Comparison of ENCODE assay signal across 10 mouse cellular contexts in genomic region chr3:152304093-152304815, GRCm38 (mm10). TPM values are rescaled to one million over a fixed set of nuclear protein-coding genes. Genes with fewer than 3 reads are reported as not detected.
DNase-seq lines count a peak whose midpoint lies in the region; ATAC-seq and TF ChIP-seq lines count a peak whose summit lies in the region.
"Had no signal": no experiment of that assay in that cellular context is flagged by ENCODE, and none has a peak within 500 bp of the region (broad histone marks: within the 10 kb centered on the region; RNA-seq: fewer than 3 reads in every experiment).

No protein-coding gene starts in this region.

- ATAC-seq in kidney, embryonic 14.5 days (ENCODE audit: low FRiP score, low TSS enrichment) = no peak
- ATAC-seq in intestine, embryonic 16.5 days = peak; percentile 61
- no peak for ATAC-seq in CD4-positive, CD25-positive, alpha-beta regulatory T cell, adult 4 months
- ATAC-seq: midbrain, embryonic 16.5 days had no signal

- DNase-seq in kidney, adult 2 months = peak; percentile 33
- peak; percentile 63 to 73 for DNase-seq in gastrocnemius, adult 8-10 months (ENCODE audit: low spot score in 2 of 2)
- DNase-seq in lung, postnatal 4 days = peak; percentile 17 to 49
- DNase-seq in cerebellum, postnatal 25 days = no peak
- no peak for DNase-seq in c-Kit-positive CD71-positive TER-119-positive erythroid progenitor cells, embryonic 14.5 days (ENCODE audit: low spot score)
- DNase-seq: cerebellum, adult 18-20 months had no signal

- no peak for TF ChIP-seq CTCF in kidney, adult 2 months (conservative IDR thresholded peaks at IDR 0.05; ENCODE audit: insufficient read depth, insufficient read length, low read depth, low read length)

- H3K27ac ChIP-seq in kidney, adult 2 months (ENCODE audit: insufficient read depth, low read depth, low read length) = peak overlapping the region; percentile 27; the same call in 1 of the 2 replicates
- no peak overlapping the region for H3K27ac ChIP-seq in kidney, embryonic 14.5 days (ENCODE audit: low read depth, low read length)
- H3K27ac ChIP-seq in intestine, embryonic 16.5 days (ENCODE audit: low read length) = peak overlapping the region; percentile 72

- H3K9ac ChIP-seq in kidney, embryonic 14.5 days (ENCODE audit: low read depth, low read length) = no peak overlapping the region
- no peak overlapping the region for H3K9ac ChIP-seq in intestine, embryonic 16.5 days (ENCODE audit: low read depth, low read length)

- H3K4me1 ChIP-seq in kidney, adult 2 months (ENCODE audit: control insufficient read depth, insufficient read depth, low read length) = peaks cover 2% of the 10 kb centered on the region; the same call in 1 of the 2 replicates
- no peaks in the 10 kb centered on the region for H3K4me1 ChIP-seq in kidney, embryonic 14.5 days (ENCODE audit: control insufficient read depth, insufficient read depth, low read length)
- peaks cover 20% of the 10 kb centered on the region for H3K4me1 ChIP-seq in intestine, embryonic 16.5 days (ENCODE audit: control insufficient read depth, insufficient read depth, low read length)

- WGBS in kidney, adult 2 months = 42% methylated on average over 6 of the region's 6 CpGs
- WGBS in kidney, embryonic 14.5 days = 58% methylated on average over 6 of the region's 6 CpGs
- WGBS in intestine, embryonic 16.5 days = 23% methylated on average over 6 of the region's 6 CpGs

- no peak overlapping the region for H3K4me2 ChIP-seq in kidney, embryonic 14.5 days (replicated peaks; ENCODE audit: low read depth, low read length)
- H3K4me2 ChIP-seq in intestine, embryonic 16.5 days (ENCODE audit: low read depth, low read length) = no peak overlapping the region

- no peaks in the 10 kb centered on the region for H3K9me3 ChIP-seq in kidney, embryonic 14.5 days (ENCODE audit: control insufficient read depth, low read length)
- no peaks in the 10 kb centered on the region for H3K9me3 ChIP-seq in intestine, embryonic 16.5 days (ENCODE audit: control insufficient read depth, low read length)

- no peak overlapping the region for H3K4me3 ChIP-seq in kidney, adult 2 months (ENCODE audit: insufficient read depth, low read depth, low read length)
- no peak overlapping the region for H3K4me3 ChIP-seq in kidney, embryonic 14.5 days (ENCODE audit: low read length)
- H3K4me3 ChIP-seq in intestine, embryonic 16.5 days (ENCODE audit: low read length) = no peak overlapping the region

- no peak for TF ChIP-seq POLR2A in kidney, adult 2 months (IDR thresholded peaks at IDR 0.05; ENCODE audit: low read depth, low read length)

- no peaks in the 10 kb centered on the region for H3K36me3 ChIP-seq in kidney, adult 2 months (ENCODE audit: control insufficient read depth, insufficient read depth, low read length)
- H3K36me3 ChIP-seq in kidney, embryonic 14.5 days (ENCODE audit: control insufficient read depth, insufficient read depth, low read length) = peaks cover 7% of the 10 kb centered on the region; the same call in 1 of the 2 replicates
- no peaks in the 10 kb centered on the region for H3K36me3 ChIP-seq in intestine, embryonic 16.5 days (ENCODE audit: control insufficient read depth, insufficient read depth, low read length)

- H3K27me3 ChIP-seq in kidney, adult 2 months (replicated peaks; ENCODE audit: control insufficient read depth, insufficient read depth, low read length) = no peaks in the 10 kb centered on the region
- H3K27me3 ChIP-seq in kidney, embryonic 14.5 days (ENCODE audit: control insufficient read depth, insufficient read depth, low read length) = no peaks in the 10 kb centered on the region
- no peaks in the 10 kb centered on the region for H3K27me3 ChIP-seq in intestine, embryonic 16.5 days (replicated peaks; ENCODE audit: control insufficient read depth, insufficient read depth, low read length)

RNA-seq across cellular contexts. Expression of gene Miga1, which starts 36.0 kb away (rescaled TPM):
- polyA plus RNA-seq in kidney, adult 2 months (2012; rRNA removed) = 10.1 and 10.6 TPM in 2 replicates
- polyA plus RNA-seq in kidney, embryonic 14.5 days (2014; fragmentation: Nextera tagmentation; extraction: Ambion mirVana) = 14.0 and 23.7 TPM in 2 replicates
- total RNA-seq in gastrocnemius, adult 8-10 months (2022) = 1 to 10 TPM; 6.6 to 7.9 (median 7.4) TPM
- polyA plus RNA-seq in intestine, embryonic 16.5 days (2015; fragmentation: Nextera tagmentation; extraction: Ambion mirVana) = 13.5 and 13.9 TPM in 2 replicates
- 1 to 10 TPM; 8.0 TPM for polyA plus RNA-seq in CD4-positive, CD25-positive, alpha-beta regulatory T cell, adult 4 months (2017; shearing (Covaris generic))

RNA-seq across cellular contexts. Expression of gene Nexn, which starts 38.1 kb away (rescaled TPM):
- 0.11 and 0.38 TPM in 2 replicates for polyA plus RNA-seq in kidney, adult 2 months (2012; rRNA removed)
- 5.1 and 6.3 TPM in 2 replicates for polyA plus RNA-seq in kidney, embryonic 14.5 days (2014; fragmentation: Nextera tagmentation; extraction: Ambion mirVana)
- total RNA-seq in gastrocnemius, adult 8-10 months (2022) = 100 to 1,000 TPM; 201 to 345 (median 252) TPM
- 21.6 and 21.7 TPM in 2 replicates for polyA plus RNA-seq in intestine, embryonic 16.5 days (2015; fragmentation: Nextera tagmentation; extraction: Ambion mirVana)
- 1 to 10 TPM; 2.0 to 5.2 TPM for polyA plus RNA-seq in CD4-positive, CD25-positive, alpha-beta regulatory T cell, adult 4 months (2017; shearing (Covaris generic))

RNA-seq across cellular contexts. Expression of gene Usp33, which starts 42.0 kb away (rescaled TPM):
- 21.0 and 23.7 TPM in 2 replicates for polyA plus RNA-seq in kidney, adult 2 months (2012; rRNA removed)
- 18.8 and 44.4 TPM in 2 replicates for polyA plus RNA-seq in kidney, embryonic 14.5 days (2014; fragmentation: Nextera tagmentation; extraction: Ambion mirVana)
- total RNA-seq in gastrocnemius, adult 8-10 months (2022) = 10 to 100 TPM; 16.3 to 20.0 (median 18.6) TPM
- polyA plus RNA-seq in intestine, embryonic 16.5 days (2015; fragmentation: Nextera tagmentation; extraction: Ambion mirVana) = 46.0 and 49.3 TPM in 2 replicates
- 10 to 100 TPM; 33.9 to 35.5 TPM for polyA plus RNA-seq in CD4-positive, CD25-positive, alpha-beta regulatory T cell, adult 4 months (2017; shearing (Covaris generic))

Comparison
In these comparisons a context has a peak if more than half of its experiments do, and no peak if none do; other contexts are left out.
1. DNase-seq: peak in kidney, adult 2 months (single experiment), gastrocnemius, adult 8-10 months (2 of 2) and lung, postnatal 4 days (2 of 2); none in cerebellum, postnatal 25 days (0 of 2) and c-Kit-positive CD71-positive TER-119-positive erythroid progenitor cells, embryonic 14.5 days (single experiment).